ENCODE assay signal across 10 mouse cellular contexts in the genomic region with DNA sequence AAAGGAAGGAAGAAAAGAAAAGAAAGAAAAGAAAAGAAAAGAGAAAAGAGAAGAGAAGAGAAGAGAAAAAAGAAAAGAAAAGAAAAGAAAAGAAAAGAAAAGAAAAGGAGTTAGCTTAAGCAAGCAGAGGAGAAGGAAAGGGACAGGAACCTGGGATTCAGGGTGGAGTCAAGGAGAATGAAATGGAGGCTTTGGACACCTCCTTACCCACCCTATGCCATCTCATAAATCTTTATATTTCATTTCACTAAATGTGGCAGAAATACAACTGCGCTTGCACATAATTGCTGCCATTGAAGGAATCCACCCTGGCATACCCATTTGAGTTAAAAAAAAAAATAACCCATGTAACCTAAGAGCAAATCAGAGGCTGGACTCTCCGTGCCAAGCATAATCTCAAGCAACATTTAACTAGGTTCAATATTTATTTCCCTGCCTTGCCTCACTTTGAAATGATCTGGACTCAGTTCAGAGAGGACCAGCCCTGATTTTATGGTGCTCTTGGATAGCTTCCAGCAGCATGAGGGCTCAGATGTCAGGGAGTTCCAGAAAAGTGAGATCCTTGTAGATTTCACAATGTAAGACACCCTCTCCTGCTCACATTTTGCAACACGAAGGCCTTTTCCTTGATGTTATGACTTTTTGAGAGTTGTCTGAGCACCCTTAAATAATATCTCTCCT.
DNase-seq lines count a peak whose midpoint lies in the region; ATAC-seq and TF ChIP-seq lines count a peak whose summit lies in the region.
"Had no signal": no experiment of that assay in that cellular context is flagged by ENCODE, and none has a peak within 500 bp of the region (broad histone marks: within the 10 kb centered on the region; RNA-seq: fewer than 3 reads in every experiment).

No protein-coding gene starts in this region.

- H3K27ac ChIP-seq in stomach, postnatal 0 days (replicated peaks), result no peak overlapping the region
- no peak overlapping the region for H3K27ac ChIP-seq in hindbrain, embryonic 16.5 days (ENCODE audit: low read depth, low read length)
- H3K27ac ChIP-seq: hindbrain, embryonic 10.5 days; limb, embryonic 12.5 days had no signal

- H3K27me3 ChIP-seq in stomach, postnatal 0 days (ENCODE audit: control insufficient read depth, insufficient read depth, low read length), result no peaks in the 10 kb centered on the region
- no peaks in the 10 kb centered on the region for H3K27me3 ChIP-seq in hindbrain, embryonic 16.5 days (replicated peaks; ENCODE audit: control insufficient read depth, insufficient read depth, low read length)
- H3K27me3 ChIP-seq: limb, embryonic 12.5 days had no signal

- peaks cover 2% of the 10 kb centered on the region; the same call in 1 of the 2 replicates for H3K4me1 ChIP-seq in stomach, postnatal 0 days (replicated peaks; ENCODE audit: control insufficient read depth, insufficient read depth)
- no peaks in the 10 kb centered on the region for H3K4me1 ChIP-seq in hindbrain, embryonic 16.5 days (ENCODE audit: control insufficient read depth, insufficient read depth, low read depth, low read length)
- H3K4me1 ChIP-seq: hindbrain, embryonic 10.5 days had no signal

- DNase-seq in testis, postnatal 14 days (ENCODE audit: low spot score), result peak; percentile 29
- no peak for DNase-seq in testis, postnatal 10 days (ENCODE audit: low spot score)
- peak; percentile 66 for DNase-seq in gonadal fat pad, adult 2 months (ENCODE audit: low read depth)
- DNase-seq in lung, adult 18-20 months, result peak; percentile 64 to 73
- peak; percentile 74 for DNase-seq in stomach, postnatal 0 days (ENCODE audit: low spot score)
- DNase-seq in spleen, postnatal 36 days (ENCODE audit: low spot score in 2 of 2), result no peak
- no peak for DNase-seq in left cerebral cortex, postnatal 36 days (ENCODE audit: low spot score in 2 of 2)

- H3K4me2 ChIP-seq in stomach, postnatal 0 days (replicated peaks; ENCODE audit: low read depth), result no peak overlapping the region
- no peak overlapping the region for H3K4me2 ChIP-seq in hindbrain, embryonic 16.5 days (ENCODE audit: low read length)
- H3K4me2 ChIP-seq: limb, embryonic 12.5 days had no signal

- no peak overlapping the region for H3K4me3 ChIP-seq in stomach, postnatal 0 days (ENCODE audit: low read depth, low read length)
- no peak overlapping the region for H3K4me3 ChIP-seq in hindbrain, embryonic 16.5 days (ENCODE audit: low read length)
- H3K4me3 ChIP-seq: hindbrain, embryonic 10.5 days; limb, embryonic 12.5 days had no signal

- no peak overlapping the region for H3K9ac ChIP-seq in stomach, postnatal 0 days (ENCODE audit: low read length)
- H3K9ac ChIP-seq in hindbrain, embryonic 16.5 days (ENCODE audit: low read depth, low read length), result no peak overlapping the region
- H3K9ac ChIP-seq: limb, embryonic 12.5 days had no signal

- ATAC-seq in stomach, postnatal 0 days (ENCODE audit: low FRiP score, low TSS enrichment), result peak; percentile 71
- ATAC-seq in hindbrain, embryonic 16.5 days, result no peak

- no peak for TF ChIP-seq CTCF in stomach, postnatal 0 days (IDR thresholded peaks at IDR 0.05; ENCODE audit: low read depth)

- TF ChIP-seq EP300 in stomach, postnatal 0 days (optimal IDR thresholded peaks at IDR 0.05), result no peak

- intact Hi-C loops in left cerebral cortex, postnatal 36 days (cut with DNase I), result no loop called here

- 36% methylated on average over 3 of the region's 3 CpGs for WGBS in stomach, postnatal 0 days
- WGBS in hindbrain, embryonic 16.5 days, result 76% methylated on average over 3 of the region's 3 CpGs

- H3K9me3 ChIP-seq in stomach, postnatal 0 days (ENCODE audit: control insufficient read depth, low read length), result no peaks in the 10 kb centered on the region
- no peaks in the 10 kb centered on the region for H3K9me3 ChIP-seq in hindbrain, embryonic 16.5 days (ENCODE audit: control insufficient read depth, low read length)
- H3K9me3 ChIP-seq: hindbrain, embryonic 10.5 days; limb, embryonic 12.5 days had no signal

- H3K36me3 ChIP-seq in stomach, postnatal 0 days (ENCODE audit: control insufficient read depth, insufficient read depth, low read length), result no peaks in the 10 kb centered on the region
- no peaks in the 10 kb centered on the region for H3K36me3 ChIP-seq in hindbrain, embryonic 16.5 days (ENCODE audit: control insufficient read depth, insufficient read depth, low read length)
- H3K36me3 ChIP-seq: hindbrain, embryonic 10.5 days; limb, embryonic 12.5 days had no signal

Comparison
In these comparisons a context has a peak if more than half of its experiments do, and no peak if none do; other contexts are left out.
1. DNase-seq: peak in testis, postnatal 14 days (single experiment), gonadal fat pad, adult 2 months (single experiment), lung, adult 18-20 months (2 of 2) and stomach, postnatal 0 days (single experiment); none in testis, postnatal 10 days (single experiment), spleen, postnatal 36 days (0 of 2) and left cerebral cortex, postnatal 36 days (0 of 2).